Mouse (Mus musculus): ENCODE measurements around the gene Hoxc4. TPM values are rescaled to one million over a fixed set of nuclear protein-coding genes. Genes with fewer than 3 reads are reported as not detected.

Hoxc4 gene
- polyA plus RNA-seq, 2 experiments, result 0.05 to 0.07 TPM

DNA sequence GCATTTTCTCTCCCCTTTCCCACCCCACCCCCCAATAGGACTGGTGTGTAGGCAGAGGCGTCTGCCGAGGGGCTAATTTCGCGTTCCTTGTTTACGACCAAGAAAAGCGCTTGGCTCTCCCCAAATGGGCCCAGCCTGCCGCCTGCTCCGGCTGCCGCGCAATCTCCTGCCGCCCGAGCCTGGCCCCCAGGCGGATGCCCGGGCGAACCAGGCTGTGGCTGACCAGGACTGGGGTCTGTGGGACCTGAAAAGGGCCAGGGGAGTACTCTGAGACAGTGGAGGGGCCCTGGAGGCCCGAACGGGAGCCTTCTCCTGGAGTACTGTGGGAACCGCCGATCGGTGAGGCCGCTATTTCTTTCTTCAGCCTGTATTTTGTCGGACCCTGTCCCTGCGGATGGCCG lies 18.2 kb upstream of the Hoxc4 start:
- Histone ChIP-seq H3K27me3 (ENCODE audit: control insufficient read depth, insufficient read depth, low read length) (peaks cover 99% of the 10 kb centered on the region), H3K9me3 (ENCODE audit: control insufficient read depth, low read length) (no peaks in the 10 kb centered on the region), H3K4me1 (replicated peaks; ENCODE audit: control insufficient read depth in 2 of 2, insufficient read depth in 2 of 2, low read length in 1 of 2) (no peaks in the 10 kb centered on the region), H3K27ac (no peak overlapping the region), H3K9ac (replicated peaks) (no peak overlapping the region), H3K4me2 (ENCODE audit: low read depth) (no peak overlapping the region), H3K36me3 (replicated peaks; ENCODE audit: control insufficient read depth, insufficient read depth, low read depth) (no peaks in the 10 kb centered on the region), H3K4me3 (ENCODE audit: insufficient read depth in 1 of 2, low read depth in 2 of 2, low read length in 2 of 2) (no peak overlapping the region)
- ATAC-seq (ENCODE audit: insufficient read depth), result no peak
- WGBS (ENCODE audit: insufficient replicate concordance), result 8% methylated on average over 24 of the region's 24 CpGs
- no peak for TF ChIP-seq CTCF (IDR thresholded peaks at IDR 0.05; ENCODE audit: low read depth)
- no peak for TF ChIP-seq EP300 (IDR thresholded peaks at IDR 0.05; ENCODE audit: low read depth)
- no peak for DNase-seq (ENCODE audit: low read depth in 3 of 3, low spot score in 3 of 3)

DNA sequence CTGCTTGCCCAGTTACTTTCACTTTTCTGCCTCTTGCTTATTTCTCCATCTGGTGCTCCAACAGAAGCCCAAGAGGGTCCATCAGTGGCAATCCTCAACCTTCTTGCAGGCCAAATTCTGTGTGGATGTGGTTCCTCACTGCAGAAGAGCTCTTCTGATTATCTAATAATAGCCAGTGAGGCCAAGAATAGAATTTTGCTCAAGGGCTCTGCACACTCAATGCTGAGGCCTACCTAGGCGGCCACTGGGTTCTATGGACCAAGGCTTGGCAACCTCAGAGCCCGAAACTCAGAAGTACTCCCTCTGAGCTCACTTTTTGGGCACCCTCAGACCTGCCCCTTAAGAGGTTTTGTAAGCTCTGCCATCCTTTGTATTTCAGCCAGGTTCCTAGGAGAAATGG lies 17.4 kb upstream of the Hoxc4 start:
- ATAC-seq (ENCODE audit: insufficient read depth), result no peak
- no peak for DNase-seq (ENCODE audit: low read depth in 3 of 3, low spot score in 3 of 3)
- no peaks in the 10 kb centered on the region for H3K9me3 ChIP-seq (ENCODE audit: control insufficient read depth, low read length)
- H3K4me2 ChIP-seq (ENCODE audit: low read depth), result no peak overlapping the region
- H3K27ac ChIP-seq, result no peak overlapping the region
- H3K9ac ChIP-seq (replicated peaks), result no peak overlapping the region
- H3K36me3 ChIP-seq (replicated peaks; ENCODE audit: control insufficient read depth, insufficient read depth, low read depth), result no peaks in the 10 kb centered on the region
- WGBS (ENCODE audit: insufficient replicate concordance), result 52% methylated on average over 2 of the region's 2 CpGs
- TF ChIP-seq CTCF (IDR thresholded peaks at IDR 0.05; ENCODE audit: low read depth), result no peak
- TF ChIP-seq EP300 (IDR thresholded peaks at IDR 0.05; ENCODE audit: low read depth), result no peak
- no peaks in the 10 kb centered on the region for H3K4me1 ChIP-seq (replicated peaks; ENCODE audit: control insufficient read depth in 2 of 2, insufficient read depth in 2 of 2, low read length in 1 of 2)
- no peak overlapping the region for H3K4me3 ChIP-seq (ENCODE audit: insufficient read depth in 1 of 2, low read depth in 2 of 2, low read length in 2 of 2)
- H3K27me3 ChIP-seq (ENCODE audit: control insufficient read depth, insufficient read depth, low read length), result peaks cover 99% of the 10 kb centered on the region

DNA sequence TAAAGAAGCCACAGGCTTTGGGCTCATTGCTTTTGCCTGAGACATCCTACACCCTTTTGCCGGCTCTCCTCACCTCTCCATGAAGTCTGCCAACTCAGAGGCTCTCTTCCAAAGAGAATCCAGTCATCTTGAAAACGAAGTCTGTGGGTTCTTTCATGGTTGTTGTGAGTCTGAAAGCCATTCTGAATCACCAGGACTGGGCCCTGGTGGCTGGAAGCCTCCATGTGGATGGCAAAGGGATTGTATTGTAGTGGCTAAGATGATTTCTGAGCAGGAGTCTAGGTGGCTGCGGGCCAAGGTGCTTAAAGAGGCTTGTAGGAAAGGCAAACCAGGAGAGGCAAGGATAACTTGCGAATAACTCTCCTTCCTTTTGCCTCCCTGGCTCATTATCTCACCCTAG lies 16.6 kb upstream of the Hoxc4 start:
- DNase-seq (ENCODE audit: low read depth in 3 of 3, low spot score in 3 of 3), result no peak
- Histone ChIP-seq H3K27ac (no peak overlapping the region), H3K4me2 (ENCODE audit: low read depth) (no peak overlapping the region)

GRCm38 (mm10) chr15:103002821-103003448 lies 15.8 kb upstream of the Hoxc4 start:
- WGBS (ENCODE audit: insufficient replicate concordance), result 9% methylated on average over 13 of the region's 13 CpGs
- TF ChIP-seq CTCF (IDR thresholded peaks at IDR 0.05; ENCODE audit: low read depth) (no peak), EP300 (IDR thresholded peaks at IDR 0.05; ENCODE audit: low read depth) (no peak)
- no peak overlapping the region for H3K27ac ChIP-seq
- H3K27me3 ChIP-seq (ENCODE audit: control insufficient read depth, insufficient read depth, low read length), result peaks cover 99% of the 10 kb centered on the region
- no peak overlapping the region for H3K4me3 ChIP-seq (ENCODE audit: insufficient read depth in 1 of 2, low read depth in 2 of 2, low read length in 2 of 2)
- no peaks in the 10 kb centered on the region for H3K9me3 ChIP-seq (ENCODE audit: control insufficient read depth, low read length)
- H3K9ac ChIP-seq (replicated peaks), result no peak overlapping the region
- ATAC-seq (ENCODE audit: insufficient read depth) (no peak), DNase-seq (ENCODE audit: low read depth in 3 of 3, low spot score in 3 of 3) (no peak)
- no peaks in the 10 kb centered on the region for H3K36me3 ChIP-seq (replicated peaks; ENCODE audit: control insufficient read depth, insufficient read depth, low read depth)
- no peak overlapping the region for H3K4me2 ChIP-seq (ENCODE audit: low read depth)
- no peaks in the 10 kb centered on the region for H3K4me1 ChIP-seq (replicated peaks; ENCODE audit: control insufficient read depth in 2 of 2, insufficient read depth in 2 of 2, low read length in 1 of 2)

More for the DNA sequence above, 16.6 kb upstream of the Hoxc4 start:
- no peak for TF ChIP-seq EP300 (IDR thresholded peaks at IDR 0.05; ENCODE audit: low read depth)
- no peak for TF ChIP-seq CTCF (IDR thresholded peaks at IDR 0.05; ENCODE audit: low read depth)
- Histone ChIP-seq H3K9ac (replicated peaks) (no peak overlapping the region), H3K9me3 (ENCODE audit: control insufficient read depth, low read length) (no peaks in the 10 kb centered on the region), H3K4me1 (replicated peaks; ENCODE audit: control insufficient read depth in 2 of 2, insufficient read depth in 2 of 2, low read length in 1 of 2) (no peaks in the 10 kb centered on the region), H3K36me3 (replicated peaks; ENCODE audit: control insufficient read depth, insufficient read depth, low read depth) (no peaks in the 10 kb centered on the region), H3K27me3 (ENCODE audit: control insufficient read depth, insufficient read depth, low read length) (peaks cover 99% of the 10 kb centered on the region), H3K4me3 (ENCODE audit: insufficient read depth in 1 of 2, low read depth in 2 of 2, low read length in 2 of 2) (no peak overlapping the region)
- 20% methylated on average over 4 of the region's 4 CpGs for WGBS (ENCODE audit: insufficient replicate concordance)
- ATAC-seq (ENCODE audit: insufficient read depth), result no peak

- H3K4me2 ChIP-seq (ENCODE audit: low read depth), result no peak overlapping the region
- H3K27me3 ChIP-seq (ENCODE audit: control insufficient read depth, insufficient read depth, low read length), result peaks cover 99% of the 10 kb centered on the region
- no peak overlapping the region for H3K9ac ChIP-seq (replicated peaks)
- WGBS (ENCODE audit: insufficient replicate concordance), result 2% methylated on average over 17 of the region's 17 CpGs
- no peak overlapping the region for H3K27ac ChIP-seq
- no peaks in the 10 kb centered on the region for H3K9me3 ChIP-seq (ENCODE audit: control insufficient read depth, low read length)
- ATAC-seq (ENCODE audit: insufficient read depth) (no peak), DNase-seq (ENCODE audit: low read depth in 3 of 3, low spot score in 3 of 3) (no peak)
- no peak overlapping the region for H3K4me3 ChIP-seq (ENCODE audit: insufficient read depth in 1 of 2, low read depth in 2 of 2, low read length in 2 of 2)
- no peaks in the 10 kb centered on the region for H3K36me3 ChIP-seq (replicated peaks; ENCODE audit: control insufficient read depth, insufficient read depth, low read depth)
- no peaks in the 10 kb centered on the region for H3K4me1 ChIP-seq (replicated peaks; ENCODE audit: control insufficient read depth in 2 of 2, insufficient read depth in 2 of 2, low read length in 1 of 2)
- TF ChIP-seq EP300 (IDR thresholded peaks at IDR 0.05; ENCODE audit: low read depth) (no peak), CTCF (IDR thresholded peaks at IDR 0.05; ENCODE audit: low read depth) (no peak)
Measured at GRCm38 (mm10) chr15:103005308-103005707, 13.4 kb upstream of the Hoxc4 start.

All from liver, embryonic 14.5 days (tissue).